Mouse (Mus musculus): ENCODE results near the gene Mgmt. TPM values are rescaled to one million over a fixed set of nuclear protein-coding genes. Genes with fewer than 3 reads are reported as not detected.

Gene Mgmt
- polyA plus RNA-seq, 1 experiment: 1.6 TPM

GRCm38 (mm10) chr7:137060488-137060887, 166.1 kb downstream of the Mgmt start:
- Histone ChIP-seq H3K4me1 (ENCODE audit: control insufficient read depth, insufficient read depth, insufficient read length) (no peaks in the 10 kb centered on the region), H3K27ac (ENCODE audit: insufficient read depth, low read length) (no peak overlapping the region), H3K36me3 (ENCODE audit: control insufficient read depth, insufficient read depth, low read length) (no peaks in the 10 kb centered on the region), H3K27me3 (ENCODE audit: control insufficient read depth, insufficient read depth, low read length) (no peaks in the 10 kb centered on the region), H3K4me3 (ENCODE audit: extremely low read depth, insufficient read depth, insufficient read length) (no peak overlapping the region)
- WGBS: 47% methylated on average over 3 of the region's 3 CpGs
- DNase-seq (ENCODE audit: low read depth in 1 of 2, low spot score in 2 of 2): no peak
- TF ChIP-seq POLR2A (IDR thresholded peaks at IDR 0.05; ENCODE audit: low read depth, low read length): no peak
- no peak for TF ChIP-seq CTCF (IDR thresholded peaks at IDR 0.05; ENCODE audit: extremely low read depth, insufficient read depth, insufficient read length, insufficient replicate concordance)

GRCm38 (mm10) chr7:137061109-137061508, 166.7 kb downstream of the Mgmt start:
- TF ChIP-seq POLR2A (IDR thresholded peaks at IDR 0.05; ENCODE audit: low read depth, low read length) (no peak), CTCF (IDR thresholded peaks at IDR 0.05; ENCODE audit: extremely low read depth, insufficient read depth, insufficient read length, insufficient replicate concordance) (no peak)
- H3K4me1 ChIP-seq (ENCODE audit: control insufficient read depth, insufficient read depth, insufficient read length): no peaks in the 10 kb centered on the region
- H3K27ac ChIP-seq (ENCODE audit: insufficient read depth, low read length): no peak overlapping the region
- 94% methylated on average over 6 of the region's 6 CpGs for WGBS
- H3K36me3 ChIP-seq (ENCODE audit: control insufficient read depth, insufficient read depth, low read length): no peaks in the 10 kb centered on the region
- DNase-seq (ENCODE audit: low read depth in 1 of 2, low spot score in 2 of 2): no peak
- no peak overlapping the region for H3K4me3 ChIP-seq (ENCODE audit: extremely low read depth, insufficient read depth, insufficient read length)
- no peaks in the 10 kb centered on the region for H3K27me3 ChIP-seq (ENCODE audit: control insufficient read depth, insufficient read depth, low read length)

- H3K4me1 ChIP-seq (ENCODE audit: control insufficient read depth, insufficient read depth, insufficient read length): no peaks in the 10 kb centered on the region
- no peak overlapping the region for H3K27ac ChIP-seq (ENCODE audit: insufficient read depth, low read length)
- no peak overlapping the region for H3K4me3 ChIP-seq (ENCODE audit: extremely low read depth, insufficient read depth, insufficient read length)
- WGBS: 94% methylated on average over 9 of the region's 9 CpGs
- DNase-seq (ENCODE audit: low read depth in 1 of 2, low spot score in 2 of 2): no peak
- no peaks in the 10 kb centered on the region for H3K27me3 ChIP-seq (ENCODE audit: control insufficient read depth, insufficient read depth, low read length)
- TF ChIP-seq POLR2A (IDR thresholded peaks at IDR 0.05; ENCODE audit: low read depth, low read length) (no peak), CTCF (IDR thresholded peaks at IDR 0.05; ENCODE audit: extremely low read depth, insufficient read depth, insufficient read length, insufficient replicate concordance) (no peak)
- no peaks in the 10 kb centered on the region for H3K36me3 ChIP-seq (ENCODE audit: control insufficient read depth, insufficient read depth, low read length)
Measured at GRCm38 (mm10) chr7:137064255-137064654, 169.8 kb downstream of the Mgmt start.

- no peak overlapping the region for H3K27ac ChIP-seq (ENCODE audit: insufficient read depth, low read length)
- DNase-seq (ENCODE audit: low read depth in 1 of 2, low spot score in 2 of 2): no peak
- H3K4me1 ChIP-seq (ENCODE audit: control insufficient read depth, insufficient read depth, insufficient read length): no peaks in the 10 kb centered on the region
- WGBS: 87% methylated on average over 5 of the region's 5 CpGs
- H3K36me3 ChIP-seq (ENCODE audit: control insufficient read depth, insufficient read depth, low read length): no peaks in the 10 kb centered on the region
- no peaks in the 10 kb centered on the region for H3K27me3 ChIP-seq (ENCODE audit: control insufficient read depth, insufficient read depth, low read length)
- no peak for TF ChIP-seq POLR2A (IDR thresholded peaks at IDR 0.05; ENCODE audit: low read depth, low read length)
- no peak for TF ChIP-seq CTCF (IDR thresholded peaks at IDR 0.05; ENCODE audit: extremely low read depth, insufficient read depth, insufficient read length, insufficient replicate concordance)
- H3K4me3 ChIP-seq (ENCODE audit: extremely low read depth, insufficient read depth, insufficient read length): no peak overlapping the region
Measured at GRCm38 (mm10) chr7:137065408-137065807, 171.0 kb downstream of the Mgmt start.

GRCm38 (mm10) chr7:137066211-137066610, 171.8 kb downstream of the Mgmt start:
- DNase-seq (ENCODE audit: low read depth in 1 of 2, low spot score in 2 of 2): no peak
- Histone ChIP-seq H3K27ac (ENCODE audit: insufficient read depth, low read length) (no peak overlapping the region), H3K4me3 (ENCODE audit: extremely low read depth, insufficient read depth, insufficient read length) (no peak overlapping the region), H3K4me1 (ENCODE audit: control insufficient read depth, insufficient read depth, insufficient read length) (no peaks in the 10 kb centered on the region), H3K36me3 (ENCODE audit: control insufficient read depth, insufficient read depth, low read length) (no peaks in the 10 kb centered on the region), H3K27me3 (ENCODE audit: control insufficient read depth, insufficient read depth, low read length) (no peaks in the 10 kb centered on the region)
- TF ChIP-seq CTCF (IDR thresholded peaks at IDR 0.05; ENCODE audit: extremely low read depth, insufficient read depth, insufficient read length, insufficient replicate concordance) (no peak), POLR2A (IDR thresholded peaks at IDR 0.05; ENCODE audit: low read depth, low read length) (no peak)
- 80% methylated on average over 3 of the region's 3 CpGs for WGBS

GRCm38 (mm10) chr7:137066997-137067396, 172.6 kb downstream of the Mgmt start:
- TF ChIP-seq CTCF (IDR thresholded peaks at IDR 0.05; ENCODE audit: extremely low read depth, insufficient read depth, insufficient read length, insufficient replicate concordance) (no peak), POLR2A (IDR thresholded peaks at IDR 0.05; ENCODE audit: low read depth, low read length) (no peak)
- 87% methylated on average over 4 of the region's 4 CpGs for WGBS

GRCm38 (mm10) chr7:137067758-137068157, 173.3 kb downstream of the Mgmt start:
- Histone ChIP-seq H3K27me3 (ENCODE audit: control insufficient read depth, insufficient read depth, low read length) (no peaks in the 10 kb centered on the region), H3K36me3 (ENCODE audit: control insufficient read depth, insufficient read depth, low read length) (no peaks in the 10 kb centered on the region), H3K27ac (ENCODE audit: insufficient read depth, low read length) (no peak overlapping the region), H3K4me1 (ENCODE audit: control insufficient read depth, insufficient read depth, insufficient read length) (no peaks in the 10 kb centered on the region), H3K4me3 (ENCODE audit: extremely low read depth, insufficient read depth, insufficient read length) (no peak overlapping the region)
- TF ChIP-seq POLR2A (IDR thresholded peaks at IDR 0.05; ENCODE audit: low read depth, low read length) (no peak), CTCF (IDR thresholded peaks at IDR 0.05; ENCODE audit: extremely low read depth, insufficient read depth, insufficient read length, insufficient replicate concordance) (no peak)
- DNase-seq (ENCODE audit: low read depth in 1 of 2, low spot score in 2 of 2): no peak
- WGBS: 93% methylated on average over 6 of the region's 6 CpGs

More at GRCm38 (mm10) chr7:137066997-137067396, 172.6 kb downstream of the Mgmt start:
- no peak for DNase-seq (ENCODE audit: low read depth in 1 of 2, low spot score in 2 of 2)
- H3K27ac ChIP-seq (ENCODE audit: insufficient read depth, low read length): no peak overlapping the region
- H3K4me1 ChIP-seq (ENCODE audit: control insufficient read depth, insufficient read depth, insufficient read length): no peaks in the 10 kb centered on the region
- H3K4me3 ChIP-seq (ENCODE audit: extremely low read depth, insufficient read depth, insufficient read length): no peak overlapping the region
- H3K36me3 ChIP-seq (ENCODE audit: control insufficient read depth, insufficient read depth, low read length): no peaks in the 10 kb centered on the region
- no peaks in the 10 kb centered on the region for H3K27me3 ChIP-seq (ENCODE audit: control insufficient read depth, insufficient read depth, low read length)
